20 mouse cellular contexts compared by ENCODE assay signal in the genomic region with DNA sequence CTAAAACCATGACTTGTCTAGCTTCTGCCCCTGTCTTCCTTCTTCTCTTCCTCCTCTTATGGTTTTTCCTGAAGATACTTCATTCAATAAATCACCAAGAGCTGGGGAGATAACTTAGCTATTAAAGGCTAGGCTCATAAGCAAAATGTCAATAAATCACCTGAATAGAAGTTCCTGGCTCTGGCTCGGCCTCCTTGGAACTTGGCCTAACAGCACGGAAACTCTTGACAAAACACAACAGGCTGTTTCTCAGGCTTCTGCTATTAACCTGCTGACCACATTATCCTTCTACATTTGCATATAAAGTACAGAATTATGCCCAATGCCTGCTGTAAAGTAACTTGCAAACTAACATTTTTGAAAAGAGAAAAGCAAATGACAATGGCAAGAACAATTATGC. TPM values are rescaled to one million over a fixed set of nuclear protein-coding genes. Genes with fewer than 3 reads are reported as not detected.
"Had no signal": no experiment of that assay in that cellular context is flagged by ENCODE, and none has a peak within 500 bp of the region (broad histone marks: within the 10 kb centered on the region; RNA-seq: fewer than 3 reads in every experiment).

No protein-coding gene starts in this region.

- H3K4me1 ChIP-seq: liver, embryonic 13.5 days had no signal

- H3K27ac ChIP-seq: hindbrain, postnatal 0 days; layer of hippocampus, adult 2 months; left cerebral cortex, adult 2 months; liver, embryonic 13.5 days; stomach, postnatal 0 days had no signal

- H3K36me3 ChIP-seq: liver, embryonic 13.5 days had no signal

- H3K4me2 ChIP-seq: liver, embryonic 13.5 days; midbrain, embryonic 11.5 days had no signal

- H3K9me3 ChIP-seq: liver, embryonic 13.5 days had no signal

- H3K27me3 ChIP-seq: liver, embryonic 13.5 days had no signal

- ATAC-seq: hindbrain, postnatal 0 days; inflammation-experienced regulatory T-cells, adult 6 months; intestine, embryonic 16.5 days had no signal

- H3K4me3 ChIP-seq: layer of hippocampus, adult 2 months; left cerebral cortex, adult 2 months; liver, embryonic 13.5 days had no signal

- H3K9ac ChIP-seq: liver, embryonic 13.5 days had no signal

- DNase-seq: layer of hippocampus, postnatal 36 days; liver, embryonic 13.5 days; lung, adult 2 months; lung, postnatal 14 days; midbrain, embryonic 14.5 days; right cerebral cortex, adult 18-20 months; right cerebral cortex, postnatal 14 days; right cerebral cortex, postnatal 4 days; thymus, adult 2 months; thymus, postnatal 14 days; thymus, postnatal 4 days had no signal

RNA-seq across cellular contexts. Expression of a gene that starts 40.7 kb away (rescaled TPM):
- total RNA-seq: megakaryocyte-erythroid progenitor cell, adult 5-6 weeks had no signal

RNA-seq across cellular contexts. Expression of a gene that starts 41.1 kb away (rescaled TPM):
- total RNA-seq: megakaryocyte progenitor cell, adult 5-6 weeks; megakaryocyte-erythroid progenitor cell, adult 5-6 weeks had no signal
- polyA plus RNA-seq: inflammation-experienced regulatory T-cells, adult 6 months had no signal
